Mouse (Mus musculus): ENCODE data around the gene Ogt.

DNA sequence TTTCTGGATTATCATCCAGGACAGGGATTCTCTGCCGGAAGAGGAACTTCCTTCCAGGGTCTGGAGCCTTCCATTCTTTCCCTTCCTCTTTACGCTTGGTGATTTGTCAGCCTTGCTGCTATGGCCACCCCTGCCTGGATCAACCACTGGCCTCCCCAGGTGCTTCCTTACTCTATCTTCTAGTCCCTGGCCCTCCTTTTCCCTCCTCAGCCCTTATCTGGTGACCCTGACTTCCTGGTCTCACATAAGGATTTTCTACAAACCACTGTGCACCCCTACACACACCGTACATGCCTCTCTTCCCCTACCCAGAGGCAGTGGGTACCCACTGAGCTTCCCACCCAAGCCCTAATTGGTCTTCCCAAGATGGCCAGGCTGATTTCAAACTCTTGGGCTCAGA is 93.4 kb downstream of the Ogt start:
- TF ChIP-seq POLR2A (IDR thresholded peaks at IDR 0.05; ENCODE audit: low read depth, low read length), result no peak
- TF ChIP-seq CTCF (conservative IDR thresholded peaks at IDR 0.05; ENCODE audit: insufficient read depth, insufficient read length, low read depth, low read length), result no peak

All from kidney, adult 2 months (tissue).